In the genomic region with DNA sequence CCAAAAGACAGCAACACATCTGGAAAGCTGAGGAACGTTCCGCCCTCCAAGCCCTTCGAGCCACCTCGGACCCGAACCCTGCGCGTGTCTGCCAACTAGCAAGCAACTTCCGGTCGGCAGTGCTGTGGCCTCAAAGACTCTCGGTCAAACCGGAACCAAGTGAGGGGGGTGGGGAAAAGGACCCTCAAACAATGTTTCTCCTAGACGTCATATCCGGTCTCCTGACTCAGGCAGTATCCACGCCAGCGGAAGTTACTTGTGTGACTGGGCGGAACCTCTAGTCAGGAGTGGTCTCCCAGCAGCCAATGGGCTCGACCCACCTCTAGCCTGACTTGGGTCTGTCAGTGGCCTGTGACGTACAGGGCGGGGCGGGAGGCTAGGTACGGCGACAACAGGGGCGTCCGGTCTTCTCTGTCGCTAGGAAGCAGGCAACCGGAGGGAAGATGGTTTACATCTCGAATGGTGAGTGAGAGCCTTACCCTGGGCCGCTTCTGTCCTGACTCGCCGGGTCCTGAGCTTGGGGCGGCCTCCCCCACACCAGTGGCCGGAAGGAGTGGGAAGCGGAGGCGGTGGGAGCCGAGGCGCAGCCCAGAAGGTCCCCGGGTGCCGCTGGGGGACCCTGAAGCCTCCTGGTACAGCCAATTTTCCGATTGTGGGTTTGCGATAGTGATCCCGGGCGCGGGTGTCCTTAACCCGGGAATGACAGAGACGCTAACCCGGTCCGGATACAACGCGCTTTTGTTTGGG, we compare ENCODE assay signal across 8 mouse cellular contexts. TPM values are rescaled to one million over a fixed set of nuclear protein-coding genes. Genes with fewer than 3 reads are reported as not detected.
DNase-seq lines count a peak whose midpoint lies in the region; ATAC-seq and TF ChIP-seq lines count a peak whose summit lies in the region.

A gene (plus strand): TSS at position 234 of the 747 bp plus-strand sequence.

- no peaks in the 10 kb centered on the region for H3K9me3 ChIP-seq in erythroblast, embryonic 14.5 days (ENCODE audit: control insufficient read depth, low read length)
- no peaks in the 10 kb centered on the region for H3K9me3 ChIP-seq in heart, embryonic 11.5 days (replicated peaks; ENCODE audit: control insufficient read depth, low read length)
- H3K9me3 ChIP-seq in kidney, embryonic 16.5 days (ENCODE audit: low read length): no peaks in the 10 kb centered on the region

- TF ChIP-seq POLR2A in brain, embryonic 14.5 days (IDR thresholded peaks at IDR 0.05; ENCODE audit: borderline replicate concordance, extremely low read depth, insufficient read depth, insufficient read length, poor library complexity, severe bottlenecking): peak; percentile 34; the same call in 1 of the 2 replicates
- TF ChIP-seq POLR2A in liver, adult 2 months (IDR thresholded peaks at IDR 0.05; ENCODE audit: extremely low read depth, insufficient read depth, low read length): peak; percentile 85; the same call in 1 of the 2 replicates
- TF ChIP-seq POLR2A in myocyte (IDR thresholded peaks at IDR 0.05; ENCODE audit: insufficient read length, low read depth): peak; percentile 68

- peaks cover 18% of the 10 kb centered on the region for H3K79me3 ChIP-seq in C2C12 (ENCODE audit: low read depth)

- H3K79me2 ChIP-seq in C2C12 (ENCODE audit: control insufficient read depth, insufficient read depth) (peaks cover 28% of the 10 kb centered on the region), myocyte (ENCODE audit: control insufficient read depth, insufficient read depth) (peaks cover 28% of the 10 kb centered on the region)
- peaks cover 9% of the 10 kb centered on the region; the same call in 1 of the 2 replicates for H3K79me2 ChIP-seq in liver, adult 2 months (ENCODE audit: control insufficient read depth, insufficient read depth, low read length)

- H3K27ac ChIP-seq in heart, embryonic 11.5 days (ENCODE audit: low read depth, low read length): peak within 1 kb of the TSS; percentile 75
- peak within 1 kb of the TSS; percentile 68 for H3K27ac ChIP-seq in kidney, embryonic 16.5 days (ENCODE audit: low read length)
- H3K27ac ChIP-seq in liver, adult 2 months (replicated peaks; ENCODE audit: insufficient read depth, low read depth, low read length): peak within 1 kb of the TSS; percentile 90

- peaks cover 33% of the 10 kb centered on the region for H3K4me1 ChIP-seq in erythroblast, embryonic 14.5 days (ENCODE audit: control insufficient read depth)
- peaks cover 6% of the 10 kb centered on the region for H3K4me1 ChIP-seq in heart, embryonic 11.5 days (ENCODE audit: control insufficient read depth, insufficient read depth, low read length)
- H3K4me1 ChIP-seq in kidney, embryonic 16.5 days (ENCODE audit: insufficient read depth, low read length): peaks cover 15% of the 10 kb centered on the region
- H3K4me1 ChIP-seq in liver, adult 2 months (ENCODE audit: control insufficient read depth, insufficient read depth, low read length): peaks cover 12% of the 10 kb centered on the region

- peak; percentile 100 for ATAC-seq in heart, embryonic 11.5 days (replicated peaks; ENCODE audit: insufficient number of reproducible peaks, low FRiP score, low TSS enrichment)
- peak; percentile 100 for ATAC-seq in kidney, embryonic 16.5 days (ENCODE audit: low FRiP score, low TSS enrichment)

- H3K27me3 ChIP-seq in C2C12 (ENCODE audit: control insufficient read depth, insufficient read depth, insufficient read length) (no peaks in the 10 kb centered on the region), myocyte (ENCODE audit: control insufficient read depth, insufficient read depth, insufficient read length) (no peaks in the 10 kb centered on the region)
- no peaks in the 10 kb centered on the region for H3K27me3 ChIP-seq in erythroblast, embryonic 14.5 days (ENCODE audit: control insufficient read depth)
- no peaks in the 10 kb centered on the region for H3K27me3 ChIP-seq in heart, embryonic 11.5 days (ENCODE audit: control insufficient read depth, insufficient read depth, low read length)
- H3K27me3 ChIP-seq in kidney, embryonic 16.5 days (ENCODE audit: insufficient read depth, low read length): no peaks in the 10 kb centered on the region
- no peaks in the 10 kb centered on the region for H3K27me3 ChIP-seq in liver, adult 2 months (ENCODE audit: control insufficient read depth, insufficient read depth, low read length)
- H3K27me3 ChIP-seq in splenic B cell, adult 2 months (ENCODE audit: control insufficient read depth, insufficient read depth, low read length, poor library complexity, severe bottlenecking): no peaks in the 10 kb centered on the region

- peak; percentile 100 for DNase-seq in brain, embryonic 14.5 days (ENCODE audit: low read depth)
- DNase-seq in liver, adult 2 months (ENCODE audit: extremely low read depth, low read depth, low spot score): peak; percentile 97
- peak; percentile 99 for DNase-seq in splenic B cell, adult 2 months (ENCODE audit: low read depth, low spot score)

- TF ChIP-seq CTCF in C2C12 (IDR thresholded peaks at IDR 0.05; ENCODE audit: control insufficient read depth, insufficient read depth, insufficient read length): no peak
- no peak for TF ChIP-seq CTCF in brain, embryonic 14.5 days (IDR thresholded peaks at IDR 0.05; ENCODE audit: borderline replicate concordance, extremely low read depth, insufficient read depth, insufficient read length)
- TF ChIP-seq CTCF in liver, adult 2 months (IDR thresholded peaks at IDR 0.05; ENCODE audit: low read depth, low read length): no peak

- H3K9ac ChIP-seq in heart, embryonic 11.5 days (ENCODE audit: low read depth, low read length): peak within 1 kb of the TSS; percentile 93
- peak within 1 kb of the TSS; percentile 81 for H3K9ac ChIP-seq in kidney, embryonic 16.5 days (replicated peaks; ENCODE audit: low read length)
- H3K9ac ChIP-seq in liver, adult 2 months (ENCODE audit: low read depth, low read length): peak within 1 kb of the TSS; percentile 92

- WGBS in heart, embryonic 11.5 days (ENCODE audit: insufficient replicate concordance): under 1% methylated on average over 49 of the region's 49 CpGs
- under 1% methylated on average over 49 of the region's 49 CpGs for WGBS in kidney, embryonic 16.5 days
- WGBS in liver, adult 2 months: under 1% methylated on average over 49 of the region's 49 CpGs

- H3K4me3 ChIP-seq in C2C12 (ENCODE audit: insufficient read depth, poor library complexity, severe bottlenecking): peak within 1 kb of the TSS; percentile 91
- peak within 1 kb of the TSS; percentile 94 for H3K4me3 ChIP-seq in erythroblast, embryonic 14.5 days (replicated peaks)
- peak within 1 kb of the TSS; percentile 81 for H3K4me3 ChIP-seq in heart, embryonic 11.5 days (ENCODE audit: low read depth, low read length)
- peak within 1 kb of the TSS; percentile 79 for H3K4me3 ChIP-seq in kidney, embryonic 16.5 days (ENCODE audit: low read length)
- H3K4me3 ChIP-seq in liver, adult 2 months (ENCODE audit: insufficient read depth, low read depth, low read length): peak within 1 kb of the TSS; percentile 88
- H3K4me3 ChIP-seq in myocyte: peak within 1 kb of the TSS; percentile 93

- H3ac ChIP-seq in C2C12 (ENCODE audit: control insufficient read depth, insufficient read length, low read depth) (peak within 1 kb of the TSS; percentile 71), myocyte (ENCODE audit: control insufficient read depth, insufficient read length) (peak within 1 kb of the TSS; percentile 94)

- peak within 1 kb of the TSS; percentile 75 for H3K4me2 ChIP-seq in heart, embryonic 11.5 days
- peak within 1 kb of the TSS; percentile 84 for H3K4me2 ChIP-seq in kidney, embryonic 16.5 days (replicated peaks; ENCODE audit: low read depth, low read length)
- peak within 1 kb of the TSS; percentile 88 for H3K4me2 ChIP-seq in myocyte (ENCODE audit: low read depth)

- H3K36me3 ChIP-seq in C2C12 (ENCODE audit: control insufficient read depth, insufficient read depth) (peaks cover 32% of the 10 kb centered on the region), myocyte (ENCODE audit: control insufficient read depth, insufficient read depth) (peaks cover 19% of the 10 kb centered on the region)
- peaks cover 37% of the 10 kb centered on the region for H3K36me3 ChIP-seq in erythroblast, embryonic 14.5 days (ENCODE audit: control insufficient read depth)
- H3K36me3 ChIP-seq in heart, embryonic 11.5 days (ENCODE audit: control insufficient read depth, insufficient read depth, low read length): peaks cover 14% of the 10 kb centered on the region
- peaks cover 32% of the 10 kb centered on the region for H3K36me3 ChIP-seq in kidney, embryonic 16.5 days (ENCODE audit: insufficient read depth, low read length)
- peaks cover 30% of the 10 kb centered on the region for H3K36me3 ChIP-seq in liver, adult 2 months (ENCODE audit: control insufficient read depth, insufficient read depth, low read length)
- peaks cover 10% of the 10 kb centered on the region for H3K36me3 ChIP-seq in splenic B cell, adult 2 months (ENCODE audit: control insufficient read depth, insufficient read depth, low read length, poor library complexity, severe bottlenecking)

TF ChIP-seq in C2C12, 6 proteins besides CTCF, POLR2A, EP300 and RAD21:
- TF ChIP-seq FOSL1 (IDR thresholded peaks at IDR 0.05; ENCODE audit: insufficient read depth, low read length, poor library complexity, severe bottlenecking) (no peak), MYOD1 (IDR thresholded peaks at IDR 0.05; ENCODE audit: control insufficient read depth, insufficient read length, low read depth) (no peak), USF1 (IDR thresholded peaks at IDR 0.05; ENCODE audit: low read depth) (peak; percentile 71), MAX (IDR thresholded peaks at IDR 0.05) (peak; percentile 89)

TF ChIP-seq in myocyte, 11 proteins besides CTCF, POLR2A, EP300 and RAD21 (continues in another document):
- TF ChIP-seq MAX (IDR thresholded peaks at IDR 0.05; ENCODE audit: low read depth) (no peak), TCF3 (IDR thresholded peaks at IDR 0.05; ENCODE audit: insufficient read length, low read depth) (no peak), TCF12 (IDR thresholded peaks at IDR 0.05; ENCODE audit: insufficient read depth, poor library complexity, severe bottlenecking) (no peak), POLR2AphosphoS2 (IDR thresholded peaks at IDR 0.05; ENCODE audit: insufficient read length, low read depth) (peak; percentile 46), USF1 (IDR thresholded peaks at IDR 0.05; ENCODE audit: low read depth) (peak; percentile 70), REST (IDR thresholded peaks at IDR 0.05; ENCODE audit: insufficient read depth, insufficient read length) (no peak), MYOG (IDR thresholded peaks at IDR 0.05; ENCODE audit: control insufficient read depth in 1 of 3, insufficient read depth in 1 of 3, insufficient read length in 2 of 3, low read depth in 2 of 3) (peak in 1 of 3 experiments; percentile 2)

RNA-seq across cellular contexts. Expression of the gene that starts here (rescaled TPM):
- polyA plus RNA-seq in C2C12 (2012; fragmentation: generic; extraction: Trizol): 112 TPM
- polyA plus RNA-seq in brain, embryonic 14.5 days (2012; rRNA removed): 150 and 158 TPM in 2 replicates
- 2.3 and 2.4 TPM in 2 replicates for polyA plus RNA-seq in erythroblast, embryonic 14.5 days (2012)
- polyA plus RNA-seq in heart, embryonic 11.5 days (2014; fragmentation: Nextera tagmentation; extraction: Ambion mirVana): 181 and 182 TPM in 2 replicates
- 260 and 268 TPM in 2 replicates for polyA plus RNA-seq in kidney, embryonic 16.5 days (2015; fragmentation: Nextera tagmentation; extraction: Ambion mirVana)
- 91.5 and 106 TPM in 2 replicates for total RNA-seq in liver, adult 2 months (2014; rRNA removed)
- 35.8 and 40.8 TPM in 2 replicates for polyA plus RNA-seq in liver, adult 2 months (2012; rRNA removed)
- polyA plus RNA-seq in myocyte (2012; fragmentation: generic; extraction: Trizol): 102 TPM

Comparison
In these comparisons a context has a peak if more than half of its experiments do, and no peak if none do; other contexts are left out.
1. Peak in every context shown above with its lines: DNase-seq, ATAC-seq, H3K4me3 ChIP-seq and H3K27ac ChIP-seq.
2. RNA of the gene that starts here (polyA plus RNA-seq): 260 to 268 TPM in kidney, embryonic 16.5 days, 181 to 182 TPM in heart, embryonic 11.5 days, 150 to 158 TPM in brain, embryonic 14.5 days, 112 TPM in C2C12 (single experiment), 102 TPM in myocyte (single experiment) and 35.8 to 40.8 TPM in liver, adult 2 months; 2.3 to 2.4 TPM in erythroblast, embryonic 14.5 days; every median in the first group is over 10 times any median in the second.
3. POLR2A ChIP-seq: peak in every context shown above with its lines; median percentile 85 in liver, adult 2 months; 68 in myocyte; 34 in brain, embryonic 14.5 days.